Mouse (Mus musculus) midbrain, embryonic 14.5 days (tissue): ENCODE results near the gene Synrg. TPM values are rescaled to one million over a fixed set of nuclear protein-coding genes. Genes with fewer than 3 reads are reported as not detected.

Source experiments
- ATAC-seq: fragments of 200-750 bp; cut with Nextera tagmentation; 2 replicates; pipeline ENCODE4 v1.8.0; 2017; ENCODE audit warnings: moderate number of reproducible peaks, moderate library complexity; ENCODE audit not compliant: low FRiP score, low TSS enrichment
- DNase-seq: peaks from one replicate; pipeline ENCODE4 v3.0.0-alpha.2; 2015
- H3K27ac ChIP-seq: fragments of 300-500 bp; sonication (generic); replicated peaks from 2 replicates; pipeline ENCODE4 v1.5.1; 2014; ENCODE audit warnings: mild to moderate bottlenecking, low read depth, low read length, moderate library complexity
- H3K27me3 ChIP-seq: fragments of 300-500 bp; sonication (generic); 2 replicates; pipeline ENCODE4 v1.6.1; 2014; ENCODE audit warnings: low read length, control low read depth, mixed read lengths; ENCODE audit not compliant: control insufficient read depth, insufficient read depth
- H3K36me3 ChIP-seq: fragments of 300-500 bp; sonication (generic); 2 replicates; pipeline ENCODE4 v1.6.1; 2014; ENCODE audit warnings: low read length, control low read depth; ENCODE audit not compliant: control insufficient read depth, insufficient read depth
- H3K4me1 ChIP-seq: fragments of 300-500 bp; sonication (generic); 2 replicates; pipeline ENCODE4 v1.6.1; 2014; ENCODE audit warnings: mild to moderate bottlenecking, antibody characterized with exemption, low read length, control low read depth; ENCODE audit not compliant: control insufficient read depth, insufficient read depth
- H3K4me2 ChIP-seq: fragments of 300-500 bp; sonication (generic); 2 replicates; pipeline ENCODE4 v1.6.1; 2014; ENCODE audit warnings: mild to moderate bottlenecking, low read length, moderate library complexity
- H3K4me3 ChIP-seq: fragments of 300-500 bp; sonication (generic); replicated peaks from 2 replicates; pipeline ENCODE4 v1.5.1; 2014; ENCODE audit warnings: low read depth, low read length
- H3K9ac ChIP-seq: fragments of 300-500 bp; sonication (generic); replicated peaks from 2 replicates; pipeline ENCODE4 v1.6.1; 2014; ENCODE audit warnings: mild to moderate bottlenecking, low read length, moderate library complexity
- H3K9me3 ChIP-seq: fragments of 300-500 bp; sonication (generic); 2 replicates; pipeline ENCODE4 v1.6.1; 2016; ENCODE audit warnings: low read length, control low read depth, mixed read lengths; ENCODE audit not compliant: control insufficient read depth
- WGBS: fragments of 180-500 bp; shearing (Covaris S2); extraction: QIAGEN DNeasy Blood & Tissue Kit; methylation state at CpG from one replicate; pipeline ENCODE4 v1.1.7; 2014; 5-methylcytosine and 5-hydroxymethylcytosine counted together
- polyA plus RNA-seq: library from polyadenylated mRNA; unstranded; fragments of >200 nt; fragmentation: Nextera tagmentation; extraction: Ambion mirVana; gene quantifications from 2 replicates; pipeline ENCODE4 v1.2.1, GENCODE M21; 2014

Gene Synrg
- polyA plus RNA-seq, 1 experiment from 2014 or later = 34.2 TPM

DNA sequence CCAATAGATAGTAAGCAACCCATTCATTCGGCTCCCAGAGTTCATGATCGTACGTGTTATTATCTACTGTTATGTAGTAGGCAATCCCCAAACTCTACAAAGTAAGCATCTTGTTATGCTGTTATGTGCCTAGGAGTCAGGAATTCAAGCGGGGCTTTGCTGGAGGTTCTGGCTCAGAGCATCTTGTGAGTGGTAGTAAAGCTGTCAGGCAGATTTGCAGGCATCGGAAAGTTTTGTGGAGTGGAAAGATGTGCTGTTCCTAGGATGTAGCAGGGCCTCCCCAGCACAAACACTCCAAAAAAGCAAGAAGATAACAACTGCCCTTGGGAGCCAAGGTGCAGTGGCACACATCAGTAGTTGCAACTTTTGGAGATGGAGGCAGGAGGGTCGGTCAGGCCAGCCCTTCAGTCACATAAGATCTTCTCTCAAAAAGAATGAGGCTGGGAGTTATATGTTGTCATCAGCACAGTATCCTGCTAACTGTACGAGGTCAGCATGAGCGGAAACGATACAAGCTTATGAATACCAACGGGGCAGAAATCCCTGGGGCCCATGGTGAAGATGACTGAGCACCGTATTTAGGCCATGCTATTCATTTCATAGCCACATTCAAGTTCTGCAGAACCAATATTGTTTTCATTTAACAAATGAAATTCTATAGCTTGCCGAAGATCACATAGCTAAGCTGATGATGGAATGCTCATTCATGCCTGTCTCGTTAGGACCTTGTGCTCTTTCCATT is 12.2 kb downstream of the Synrg start:
- H3K27me3 ChIP-seq = no peaks in the 10 kb centered on the region
- H3K4me1 ChIP-seq = no peaks in the 10 kb centered on the region
- H3K9ac ChIP-seq = no peak overlapping the region
- 92% methylated on average over 13 of the region's 13 CpGs for WGBS
- no peak overlapping the region for H3K27ac ChIP-seq
- DNase-seq (no peak), ATAC-seq (no peak)
- H3K4me3 ChIP-seq = no peak overlapping the region
- no peaks in the 10 kb centered on the region for H3K9me3 ChIP-seq
- no peak overlapping the region for H3K4me2 ChIP-seq
- peaks cover 85% of the 10 kb centered on the region for H3K36me3 ChIP-seq

DNA sequence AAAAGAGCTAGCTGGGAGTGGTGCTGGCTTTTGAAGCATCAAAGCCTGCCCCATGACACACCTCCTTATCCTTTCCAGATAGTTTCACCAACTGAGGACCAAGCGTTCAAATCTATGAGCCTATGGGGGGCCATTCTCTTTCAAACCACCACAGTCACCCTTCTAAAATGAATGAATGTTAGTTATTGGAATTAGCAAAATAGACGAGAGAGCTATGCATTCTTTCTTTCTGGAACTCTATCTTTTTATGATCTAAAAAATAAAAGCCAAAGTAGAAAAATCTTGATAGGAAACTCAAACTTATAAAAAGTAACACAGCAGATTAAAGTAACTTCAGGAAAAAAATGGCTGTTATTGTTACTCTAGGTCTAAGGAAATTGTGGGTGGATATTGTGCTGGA is 13.6 kb downstream of the Synrg start:
- Histone ChIP-seq H3K4me1 (no peaks in the 10 kb centered on the region), H3K9me3 (no peaks in the 10 kb centered on the region), H3K27ac (no peak overlapping the region), H3K9ac (no peak overlapping the region), H3K4me3 (no peak overlapping the region), H3K36me3 (peaks cover 85% of the 10 kb centered on the region), H3K4me2 (no peak overlapping the region), H3K27me3 (no peaks in the 10 kb centered on the region)
- no peak for ATAC-seq
- DNase-seq = no peak
- 84% methylated on average over 2 of the region's 2 CpGs for WGBS

DNA sequence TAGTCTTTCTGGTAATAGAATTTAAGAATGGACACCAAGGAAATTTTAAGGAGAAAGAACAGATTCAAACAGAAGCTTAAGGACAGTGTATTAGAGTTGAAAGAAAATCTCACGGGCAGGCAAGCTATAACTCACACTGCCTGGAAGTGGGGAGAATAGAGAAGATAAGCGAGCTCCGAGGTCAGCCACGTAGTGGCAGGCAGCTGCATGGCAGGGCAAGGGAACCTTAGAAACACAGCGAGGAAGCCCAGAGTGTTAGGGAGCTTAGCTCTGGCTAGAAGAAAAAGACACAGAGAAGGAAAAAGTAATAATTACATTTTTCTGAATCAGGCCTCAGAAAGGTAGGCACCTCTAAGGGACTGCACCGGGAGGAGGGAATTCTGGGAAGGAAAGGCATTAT is 15.8 kb downstream of the Synrg start:
- WGBS = 94% methylated on average over 6 of the region's 6 CpGs
- peaks cover 89% of the 10 kb centered on the region for H3K36me3 ChIP-seq
- DNase-seq = no peak

DNA sequence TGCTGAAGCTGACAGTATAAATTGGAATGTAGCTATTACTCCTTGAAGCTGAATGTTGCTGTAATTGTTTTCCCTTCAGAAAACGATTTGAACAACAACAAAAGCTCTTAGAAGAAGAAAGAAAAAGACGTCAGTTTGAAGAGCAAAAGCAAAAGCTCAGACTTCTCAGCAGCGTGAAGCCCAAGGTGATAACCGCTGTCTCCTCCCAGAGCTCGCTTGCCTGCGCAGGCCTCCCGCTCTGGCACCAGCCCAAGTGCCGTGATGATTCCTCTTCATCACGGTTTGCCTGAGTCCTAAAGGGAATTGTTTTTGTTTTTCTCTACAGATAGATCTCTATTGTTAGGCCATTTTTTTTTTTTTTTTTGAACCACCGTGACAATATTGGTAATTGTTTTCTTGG is 17.1 kb downstream of the Synrg start:
- Histone ChIP-seq H3K27me3 (no peaks in the 10 kb centered on the region), H3K4me2 (no peak overlapping the region), H3K9me3 (no peaks in the 10 kb centered on the region), H3K4me1 (no peaks in the 10 kb centered on the region), H3K9ac (no peak overlapping the region), H3K27ac (no peak overlapping the region), H3K4me3 (no peak overlapping the region), H3K36me3 (peaks cover 92% of the 10 kb centered on the region)
- 82% methylated on average over 10 of the region's 10 CpGs for WGBS
- ATAC-seq = no peak
- DNase-seq = no peak

More for the DNA sequence above, 15.8 kb downstream of the Synrg start:
- Histone ChIP-seq H3K4me1 (no peaks in the 10 kb centered on the region), H3K27me3 (no peaks in the 10 kb centered on the region), H3K4me3 (no peak overlapping the region), H3K27ac (no peak overlapping the region), H3K9me3 (no peaks in the 10 kb centered on the region), H3K4me2 (no peak overlapping the region), H3K9ac (no peak overlapping the region)
- ATAC-seq = no peak

DNA sequence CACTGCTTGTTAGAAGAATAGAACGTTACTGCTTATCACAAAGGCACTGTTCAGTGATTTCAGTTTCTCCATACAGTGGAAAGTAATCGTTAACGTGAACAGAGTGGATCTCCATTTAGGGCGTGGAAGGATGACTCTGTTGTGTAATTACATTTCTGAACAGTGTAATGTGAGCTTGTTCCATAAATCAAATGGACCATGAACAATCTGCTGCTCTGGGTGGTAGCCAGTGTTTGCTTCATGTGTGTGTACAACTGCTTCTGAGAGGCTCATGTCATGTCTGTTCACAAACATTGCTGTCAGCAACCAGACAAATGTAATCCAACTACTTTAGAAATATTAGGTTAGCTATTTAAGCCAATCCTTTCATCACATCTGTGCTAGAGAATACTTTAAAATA is 27.5 kb downstream of the Synrg start:
- no peak overlapping the region for H3K27ac ChIP-seq
- DNase-seq (no peak), ATAC-seq (no peak)
- H3K4me2 ChIP-seq = no peak overlapping the region
- H3K9me3 ChIP-seq = no peaks in the 10 kb centered on the region
- H3K4me1 ChIP-seq = no peaks in the 10 kb centered on the region
- H3K4me3 ChIP-seq = no peak overlapping the region
- peaks cover 96% of the 10 kb centered on the region for H3K36me3 ChIP-seq
- no peak overlapping the region for H3K9ac ChIP-seq
- no peaks in the 10 kb centered on the region for H3K27me3 ChIP-seq
- 94% methylated on average over 4 of the region's 4 CpGs for WGBS

DNA sequence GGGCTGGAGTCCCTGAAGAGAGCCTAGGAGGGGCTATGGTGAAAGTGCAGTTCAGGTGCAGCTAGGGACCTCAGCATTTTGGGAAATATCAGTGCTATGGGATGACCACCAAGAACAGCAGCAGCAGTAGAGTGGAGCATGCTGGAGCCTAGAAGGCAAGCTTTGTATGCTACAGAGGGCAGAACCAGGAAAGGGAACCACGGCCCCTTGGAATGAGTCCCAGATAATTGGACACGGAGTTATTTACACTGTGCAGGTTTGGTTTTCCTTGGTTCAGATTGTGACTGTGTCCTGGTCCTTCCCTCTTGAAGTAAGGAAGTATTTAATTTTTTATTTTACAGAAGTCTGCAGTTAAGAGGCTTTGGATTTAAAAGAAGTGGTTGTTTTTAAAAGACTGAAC is 29.2 kb downstream of the Synrg start:
- H3K4me1 ChIP-seq = no peaks in the 10 kb centered on the region
- no peak overlapping the region for H3K4me2 ChIP-seq
- ATAC-seq (no peak), DNase-seq (no peak)
- H3K36me3 ChIP-seq = peaks cover 94% of the 10 kb centered on the region
- no peak overlapping the region for H3K9ac ChIP-seq
- no peaks in the 10 kb centered on the region for H3K9me3 ChIP-seq
- no peak overlapping the region for H3K4me3 ChIP-seq
- no peaks in the 10 kb centered on the region for H3K27me3 ChIP-seq
- no peak overlapping the region for H3K27ac ChIP-seq
- WGBS = 90% methylated on average over 2 of the region's 2 CpGs

DNA sequence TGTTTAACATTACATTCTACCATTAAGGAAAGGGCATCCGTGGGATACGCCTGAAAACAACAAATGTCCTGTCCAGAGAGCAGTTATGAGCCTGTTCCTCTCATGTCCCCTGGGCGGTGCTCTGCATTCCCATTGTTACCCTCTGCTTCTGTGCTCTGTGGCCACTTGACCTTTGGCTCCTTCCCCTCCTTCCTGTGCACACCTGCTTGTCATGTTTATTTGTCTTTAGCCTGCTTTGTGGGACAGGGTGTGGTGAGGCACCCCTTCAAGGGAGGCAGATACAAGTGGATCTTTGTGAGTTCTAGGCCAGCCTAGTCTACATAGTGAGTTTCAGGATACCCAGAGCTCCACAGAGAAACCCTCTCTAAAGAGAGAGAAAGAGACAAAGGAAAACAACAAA is 30.3 kb downstream of the Synrg start:
- Histone ChIP-seq H3K4me2 (no peak overlapping the region), H3K4me1 (no peaks in the 10 kb centered on the region), H3K9me3 (no peaks in the 10 kb centered on the region), H3K9ac (no peak overlapping the region), H3K27ac (no peak overlapping the region), H3K27me3 (no peaks in the 10 kb centered on the region), H3K36me3 (peaks cover 89% of the 10 kb centered on the region), H3K4me3 (no peak overlapping the region)
- ATAC-seq = no peak
- DNase-seq = no peak
- 88% methylated on average over 3 of the region's 3 CpGs for WGBS

DNA sequence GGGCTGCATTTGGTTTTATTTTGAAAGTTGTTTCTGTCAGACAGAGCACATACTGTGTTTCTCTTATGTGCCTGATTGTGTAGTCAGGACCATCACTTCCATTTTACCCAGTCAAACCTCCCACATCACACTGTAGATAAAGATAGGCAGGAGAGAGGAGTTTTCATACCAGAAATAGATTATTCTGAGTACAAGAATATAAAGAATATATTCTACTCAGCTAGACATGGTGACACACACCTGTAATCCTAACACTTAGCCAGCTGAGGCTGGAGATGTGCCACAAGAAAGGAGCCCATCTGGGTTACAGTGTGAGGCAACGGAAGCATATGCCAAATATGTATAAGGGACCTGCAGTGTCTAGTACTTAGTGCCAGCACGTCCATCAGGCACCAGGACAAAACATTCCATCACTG is 31.3 kb downstream of the Synrg start:
- H3K4me2 ChIP-seq = no peak overlapping the region
- no peak overlapping the region for H3K9ac ChIP-seq
- peaks cover 85% of the 10 kb centered on the region for H3K36me3 ChIP-seq
- no peaks in the 10 kb centered on the region for H3K27me3 ChIP-seq
- DNase-seq = no peak
- no peak overlapping the region for H3K27ac ChIP-seq
- H3K4me1 ChIP-seq = no peaks in the 10 kb centered on the region
- no peak for ATAC-seq
- no peaks in the 10 kb centered on the region for H3K9me3 ChIP-seq
- H3K4me3 ChIP-seq = no peak overlapping the region
- WGBS = 92% methylated on average over 2 of the region's 2 CpGs

DNA sequence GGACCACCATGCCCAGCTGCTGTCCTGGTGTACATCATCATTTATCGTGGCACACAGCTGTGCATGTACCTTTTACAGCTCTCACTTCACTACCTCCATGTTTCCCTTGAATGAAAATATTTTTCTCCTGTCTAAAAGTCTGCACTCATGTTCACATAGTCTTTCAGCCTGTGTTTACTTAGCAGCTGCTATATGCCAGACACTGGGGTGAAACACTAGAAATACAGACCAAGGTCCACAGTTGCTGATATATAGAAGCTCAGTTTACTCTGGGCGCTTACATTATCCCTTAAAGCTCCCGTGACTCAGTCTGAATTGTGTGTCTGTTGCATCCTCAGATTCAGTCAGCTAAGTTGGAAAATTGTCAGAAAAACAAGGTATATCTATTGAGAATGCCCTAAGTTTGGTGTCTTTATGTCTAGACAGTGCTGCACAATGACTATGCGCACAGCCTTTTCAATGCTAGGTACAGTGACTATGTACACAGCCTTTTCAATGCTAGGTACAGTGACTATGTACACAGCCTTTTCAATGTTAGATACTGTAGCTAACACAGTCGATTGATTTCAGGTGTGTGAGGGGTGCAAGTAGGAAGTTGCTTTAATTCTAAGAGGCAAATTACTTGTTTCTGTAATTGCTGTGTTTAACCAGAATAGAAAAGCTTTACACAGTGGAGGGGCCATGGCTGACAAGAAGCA is 33.1 kb downstream of the Synrg start:
- H3K27ac ChIP-seq = no peak overlapping the region
- peaks cover 84% of the 10 kb centered on the region for H3K36me3 ChIP-seq
- no peak overlapping the region for H3K4me3 ChIP-seq
- H3K27me3 ChIP-seq = no peaks in the 10 kb centered on the region
- no peak overlapping the region for H3K9ac ChIP-seq
- no peak overlapping the region for H3K4me2 ChIP-seq
- DNase-seq (no peak), ATAC-seq (no peak)
- H3K9me3 ChIP-seq = no peaks in the 10 kb centered on the region
- H3K4me1 ChIP-seq = no peaks in the 10 kb centered on the region
- 97% methylated on average over 5 of the region's 5 CpGs for WGBS
